In the genomic region with DNA sequence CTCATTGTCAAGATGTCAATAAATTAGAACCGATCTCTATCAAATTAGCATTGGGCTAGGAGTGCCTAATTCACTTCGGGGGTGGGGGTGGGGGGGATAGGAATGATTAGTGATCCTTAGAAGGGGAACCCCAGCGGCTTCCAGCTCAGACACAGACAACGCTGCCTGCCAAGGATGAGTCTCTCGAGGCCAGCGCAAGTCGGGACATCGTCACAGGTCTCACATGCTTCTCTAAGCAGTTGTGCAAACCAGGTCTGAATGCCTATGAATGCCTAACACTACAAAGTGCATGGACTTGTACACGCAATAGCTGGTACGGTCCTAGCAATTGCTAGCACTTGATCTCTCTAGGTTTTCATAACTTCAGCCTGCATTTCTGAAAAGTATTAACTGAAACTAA, we compare ENCODE assay signal across 34 mouse cellular contexts.
"Had no signal": no experiment of that assay in that cellular context is flagged by ENCODE, and none has a peak within 500 bp of the region (broad histone marks: within the 10 kb centered on the region; RNA-seq: fewer than 3 reads in every experiment).

No protein-coding gene starts in this region.

- H3K4me3 ChIP-seq: heart, embryonic 12.5 days; heart, embryonic 13.5 days; heart, embryonic 15.5 days; hindbrain, embryonic 10.5 days; hindbrain, embryonic 12.5 days; hindbrain, embryonic 13.5 days; hindbrain, embryonic 15.5 days; intestine, embryonic 15.5 days; kidney, embryonic 15.5 days; layer of hippocampus, adult 2 months; left cerebral cortex, adult 2 months had no signal

- DNase-seq: heart, postnatal 10 days; heart, postnatal 14 days; heart, postnatal 4 days; kidney, adult 11 months; kidney, adult 18-20 months; kidney, adult 2 months; kidney, adult 8-10 months; kidney, adult 9 months; kidney, postnatal 10 days; kidney, postnatal 14 days; kidney, postnatal 25 days; kidney, postnatal 36 days; kidney, postnatal 4 days; layer of hippocampus, adult 9-11 months; layer of hippocampus, postnatal 36 days had no signal

- H3K4me2 ChIP-seq: heart, embryonic 11.5 days; heart, embryonic 12.5 days; heart, embryonic 13.5 days; heart, embryonic 15.5 days; hindbrain, embryonic 12.5 days; hindbrain, embryonic 13.5 days; hindbrain, embryonic 14.5 days; hindbrain, embryonic 15.5 days; intestine, embryonic 15.5 days; kidney, embryonic 15.5 days had no signal

- H3K9ac ChIP-seq: heart, embryonic 12.5 days; heart, embryonic 13.5 days; heart, embryonic 15.5 days; hindbrain, embryonic 12.5 days; hindbrain, embryonic 13.5 days; hindbrain, embryonic 14.5 days; hindbrain, embryonic 15.5 days; intestine, embryonic 15.5 days; kidney, embryonic 15.5 days had no signal

- H3K27me3 ChIP-seq: heart, embryonic 12.5 days; heart, embryonic 13.5 days; heart, embryonic 15.5 days; hindbrain, embryonic 12.5 days; hindbrain, embryonic 13.5 days; hindbrain, embryonic 15.5 days; intestine, embryonic 15.5 days; kidney, embryonic 15.5 days had no signal

- H3K9me3 ChIP-seq: heart, embryonic 12.5 days; heart, embryonic 13.5 days; heart, embryonic 15.5 days; hindbrain, embryonic 10.5 days; hindbrain, embryonic 12.5 days; hindbrain, embryonic 13.5 days; hindbrain, embryonic 15.5 days; intestine, embryonic 15.5 days; kidney, embryonic 15.5 days had no signal

- H3K36me3 ChIP-seq: heart, embryonic 15.5 days; hindbrain, embryonic 12.5 days; intestine, embryonic 15.5 days had no signal

- H3K4me1 ChIP-seq: heart, embryonic 12.5 days; heart, embryonic 13.5 days; heart, embryonic 15.5 days; hindbrain, embryonic 12.5 days; intestine, embryonic 15.5 days; kidney, embryonic 15.5 days had no signal

- ATAC-seq: hindbrain, embryonic 16.5 days; hindbrain, postnatal 0 days; inflammation-experienced regulatory T-cells, adult 6 months; intestine, embryonic 15.5 days; intestine, embryonic 16.5 days; intestine, postnatal 0 days had no signal

- H3K27ac ChIP-seq: heart, embryonic 13.5 days; heart, embryonic 15.5 days; hindbrain, embryonic 10.5 days; hindbrain, embryonic 12.5 days; hindbrain, embryonic 13.5 days; hindbrain, embryonic 14.5 days; intestine, embryonic 15.5 days; kidney, embryonic 15.5 days; kidney, postnatal 0 days; left cerebral cortex, adult 2 months had no signal
